Mouse (Mus musculus): ENCODE measurements around the gene Gm28048. TPM values are rescaled to one million over a fixed set of nuclear protein-coding genes. Genes with fewer than 3 reads are reported as not detected.

The Gm28048 gene
- polyA plus RNA-seq, 1 experiment from 2014 or later = 5.9 TPM

- Histone ChIP-seq H3K9ac (replicated peaks) (peak overlapping the region; percentile 66), H3K4me1 (peaks cover 4% of the 10 kb centered on the region; the same call in 1 of the 2 replicates), H3K4me3 (peak overlapping the region; percentile 49), H3K36me3 (peaks cover 16% of the 10 kb centered on the region), H3K27ac (replicated peaks) (peak overlapping the region; percentile 95), H3K4me2 (replicated peaks) (peak overlapping the region; percentile 68), H3K9me3 (no peaks in the 10 kb centered on the region), H3K27me3 (no peaks in the 10 kb centered on the region)
- under 1% methylated on average over 40 of the region's 40 CpGs for WGBS
- ATAC-seq (ENCODE audit: low FRiP score, low read depth) = peak; percentile 97
Observed at GRCm38 (mm10) chr11:23008181-23008823, 26.4 kb upstream of the Gm28048 start.

- Histone ChIP-seq H3K9me3 (no peaks in the 10 kb centered on the region), H3K36me3 (peaks cover 18% of the 10 kb centered on the region), H3K4me2 (replicated peaks) (peak within 1 kb of the TSS; percentile 68), H3K4me1 (peaks cover 4% of the 10 kb centered on the region; the same call in 1 of the 2 replicates), H3K27ac (replicated peaks) (peak within 1 kb of the TSS; percentile 95), H3K4me3 (peak within 1 kb of the TSS; percentile 49), H3K27me3 (no peaks in the 10 kb centered on the region), H3K9ac (replicated peaks) (peak within 1 kb of the TSS; percentile 66)
- ATAC-seq (ENCODE audit: low FRiP score, low read depth) = peak; percentile 91
- under 1% methylated on average over 22 of the region's 22 CpGs for WGBS
Observed at GRCm38 (mm10) chr11:23007481-23008180, 25.7 kb upstream of the Gm28048 start, which contains the start of gene Fam161a. Fam161a (plus strand) TSS chr11:23007531.

GRCm38 (mm10) chr11:23007166-23007480 lies 25.2 kb upstream of the Gm28048 start:
- 9% methylated on average over 6 of the region's 6 CpGs for WGBS
- peak; percentile 17; the same call in 1 of the 2 replicates for ATAC-seq (ENCODE audit: low FRiP score, low read depth)
- peak overlapping the region; percentile 95 for H3K27ac ChIP-seq (replicated peaks)

GRCm38 (mm10) chr11:23005276-23005675 lies 23.4 kb upstream of the Gm28048 start:
- Histone ChIP-seq H3K27me3 (no peaks in the 10 kb centered on the region), H3K4me3 (no peak overlapping the region), H3K36me3 (peaks cover 38% of the 10 kb centered on the region), H3K4me1 (peaks cover 4% of the 10 kb centered on the region; the same call in 1 of the 2 replicates), H3K4me2 (replicated peaks) (no peak overlapping the region), H3K9me3 (no peaks in the 10 kb centered on the region), H3K27ac (replicated peaks) (no peak overlapping the region), H3K9ac (replicated peaks) (no peak overlapping the region)
- 93% methylated on average over 1 of the region's 1 CpGs for WGBS
- ATAC-seq (ENCODE audit: low FRiP score, low read depth) = no peak

More at GRCm38 (mm10) chr11:23007166-23007480, 25.2 kb upstream of the Gm28048 start:
- no peaks in the 10 kb centered on the region for H3K27me3 ChIP-seq
- H3K9ac ChIP-seq (replicated peaks) = peak overlapping the region; percentile 44
- H3K4me1 ChIP-seq = peaks cover 4% of the 10 kb centered on the region; the same call in 1 of the 2 replicates
- H3K9me3 ChIP-seq = no peaks in the 10 kb centered on the region
- H3K36me3 ChIP-seq = peaks cover 23% of the 10 kb centered on the region
- H3K4me3 ChIP-seq = peak overlapping the region; percentile 49
- H3K4me2 ChIP-seq (replicated peaks) = peak overlapping the region; percentile 68

GRCm38 (mm10) chr11:22998308-22998707 lies 16.4 kb upstream of the Gm28048 start:
- Histone ChIP-seq H3K9ac (replicated peaks) (no peak overlapping the region), H3K9me3 (no peaks in the 10 kb centered on the region), H3K4me1 (no peaks in the 10 kb centered on the region), H3K27ac (replicated peaks) (no peak overlapping the region), H3K27me3 (no peaks in the 10 kb centered on the region), H3K36me3 (peaks cover 82% of the 10 kb centered on the region), H3K4me3 (no peak overlapping the region), H3K4me2 (replicated peaks) (no peak overlapping the region)
- no peak for ATAC-seq (ENCODE audit: low FRiP score, low read depth)
- WGBS = 92% methylated on average over 1 of the region's 1 CpGs

GRCm38 (mm10) chr11:22995461-22995860 lies 13.6 kb upstream of the Gm28048 start:
- no peak for ATAC-seq (ENCODE audit: low FRiP score, low read depth)
- no peak overlapping the region for H3K4me3 ChIP-seq
- H3K9ac ChIP-seq (replicated peaks) = no peak overlapping the region
- WGBS = 94% methylated on average over 4 of the region's 4 CpGs
- H3K4me1 ChIP-seq = peaks cover 13% of the 10 kb centered on the region
- no peaks in the 10 kb centered on the region for H3K9me3 ChIP-seq
- no peak overlapping the region for H3K4me2 ChIP-seq (replicated peaks)
- H3K36me3 ChIP-seq = peaks cover 61% of the 10 kb centered on the region
- no peaks in the 10 kb centered on the region for H3K27me3 ChIP-seq
- no peak overlapping the region for H3K27ac ChIP-seq (replicated peaks)

GRCm38 (mm10) chr11:22994271-22994670 lies 12.4 kb upstream of the Gm28048 start:
- Histone ChIP-seq H3K4me3 (no peak overlapping the region), H3K27me3 (no peaks in the 10 kb centered on the region), H3K36me3 (peaks cover 50% of the 10 kb centered on the region), H3K4me2 (replicated peaks) (no peak overlapping the region), H3K9me3 (no peaks in the 10 kb centered on the region), H3K9ac (replicated peaks) (no peak overlapping the region), H3K27ac (replicated peaks) (no peak overlapping the region), H3K4me1 (peaks cover 18% of the 10 kb centered on the region)
- WGBS = 98% methylated on average over 2 of the region's 2 CpGs
- ATAC-seq (ENCODE audit: low FRiP score, low read depth) = no peak

GRCm38 (mm10) chr11:22991218-22991835 lies 9.4 kb upstream of the Gm28048 start:
- peaks cover 18% of the 10 kb centered on the region for H3K4me1 ChIP-seq
- peak overlapping the region; percentile 88 for H3K4me3 ChIP-seq
- H3K4me2 ChIP-seq (replicated peaks) = peak overlapping the region; percentile 97
- H3K27me3 ChIP-seq = no peaks in the 10 kb centered on the region
- 11% methylated on average over 14 of the region's 14 CpGs for WGBS
- H3K9me3 ChIP-seq = no peaks in the 10 kb centered on the region
- H3K36me3 ChIP-seq = peaks cover 27% of the 10 kb centered on the region
- no peak overlapping the region for H3K27ac ChIP-seq (replicated peaks)
- H3K9ac ChIP-seq (replicated peaks) = peak overlapping the region; percentile 88
- no peak for ATAC-seq (ENCODE audit: low FRiP score, low read depth)

- H3K4me3 ChIP-seq = peak within 1 kb of the TSS; percentile 88
- H3K9me3 ChIP-seq = no peaks in the 10 kb centered on the region
- peak within 1 kb of the TSS; percentile 97 for H3K4me2 ChIP-seq (replicated peaks)
- peak within 1 kb of the TSS; percentile 88 for H3K9ac ChIP-seq (replicated peaks)
- peak within 1 kb of the TSS; percentile 93 for H3K27ac ChIP-seq (replicated peaks)
- ATAC-seq (ENCODE audit: low FRiP score, low read depth) = peak; percentile 97
- peaks cover 21% of the 10 kb centered on the region for H3K36me3 ChIP-seq
- H3K27me3 ChIP-seq = no peaks in the 10 kb centered on the region
- peaks cover 18% of the 10 kb centered on the region for H3K4me1 ChIP-seq
- under 1% methylated on average over 66 of the region's 66 CpGs for WGBS
Observed at GRCm38 (mm10) chr11:22990393-22991126, 8.7 kb upstream of the Gm28048 start, which contains the start of gene Cct4. Cct4 (plus strand) TSS chr11:22990519.

- H3K36me3 ChIP-seq = peaks cover 13% of the 10 kb centered on the region
- H3K9me3 ChIP-seq = no peaks in the 10 kb centered on the region
- H3K27ac ChIP-seq (replicated peaks) = peak overlapping the region; percentile 93
- WGBS = 39% methylated on average over 1 of the region's 1 CpGs
- ATAC-seq (ENCODE audit: low FRiP score, low read depth) = no peak
- peak overlapping the region; percentile 97 for H3K4me2 ChIP-seq (replicated peaks)
- peak overlapping the region; percentile 88 for H3K4me3 ChIP-seq
- H3K4me1 ChIP-seq = peaks cover 18% of the 10 kb centered on the region
- H3K27me3 ChIP-seq = no peaks in the 10 kb centered on the region
- H3K9ac ChIP-seq (replicated peaks) = peak overlapping the region; percentile 55; the same call in 1 of the 2 replicates
Observed at GRCm38 (mm10) chr11:22989786-22990185, 7.9 kb upstream of the Gm28048 start.

- Histone ChIP-seq H3K9me3 (no peaks in the 10 kb centered on the region), H3K27ac (replicated peaks) (no peak overlapping the region), H3K4me2 (replicated peaks) (no peak overlapping the region), H3K4me1 (peaks cover 17% of the 10 kb centered on the region), H3K27me3 (no peaks in the 10 kb centered on the region), H3K4me3 (no peak overlapping the region), H3K36me3 (no peaks in the 10 kb centered on the region), H3K9ac (replicated peaks) (no peak overlapping the region)
- ATAC-seq (ENCODE audit: low FRiP score, low read depth) = no peak
- 53% methylated on average over 2 of the region's 2 CpGs for WGBS
Observed at GRCm38 (mm10) chr11:22987357-22987756, 5.5 kb upstream of the Gm28048 start.
